Mouse (Mus musculus) neural tube, embryonic 15.5 days (tissue): ENCODE measurements at regions not wholly inside any gene's neighbourhood (a gene's known extent, or its start where the extent isn't known, plus 50 kb on each side); places are given as distances from the start of the nearest gene placed in this dataset.

Source experiments
- ATAC-seq: fragments of 200-750 bp; cut with Nextera tagmentation; 2 replicates; pipeline ENCODE4 v1.8.0; 2017; ENCODE audit warnings: mild to moderate bottlenecking, moderate TSS enrichment, moderate library complexity; ENCODE audit not compliant: low FRiP score
- H3K27ac ChIP-seq: fragments of 300-500 bp; sonication (generic); replicated peaks from 2 replicates; pipeline ENCODE4 v1.5.1; 2015; ENCODE audit warnings: mild to moderate bottlenecking, inconsistent platforms
- H3K27me3 ChIP-seq: fragments of 300-500 bp; sonication (generic); replicated peaks from 2 replicates; pipeline ENCODE4 v1.6.1; 2015; ENCODE audit warnings: inconsistent platforms
- H3K36me3 ChIP-seq: fragments of 300-500 bp; sonication (generic); 2 replicates; pipeline ENCODE4 v1.6.1; 2015; ENCODE audit warnings: inconsistent platforms
- H3K4me1 ChIP-seq: fragments of 300-500 bp; sonication (generic); 2 replicates; pipeline ENCODE4 v1.6.1; 2015; ENCODE audit warnings: inconsistent platforms
- H3K4me2 ChIP-seq: fragments of 300-500 bp; sonication (generic); 2 replicates; pipeline ENCODE4 v1.6.1; 2015; ENCODE audit warnings: inconsistent platforms, mild to moderate bottlenecking, moderate library complexity
- H3K4me3 ChIP-seq: fragments of 300-500 bp; sonication (generic); replicated peaks from 2 replicates; pipeline ENCODE4 v1.5.1; 2015; ENCODE audit warnings: mild to moderate bottlenecking, inconsistent platforms
- H3K9ac ChIP-seq: fragments of 300-500 bp; sonication (generic); replicated peaks from 2 replicates; pipeline ENCODE4 v1.6.1; 2015; ENCODE audit warnings: mild to moderate bottlenecking, inconsistent platforms
- H3K9me3 ChIP-seq: fragments of 300-500 bp; sonication (generic); replicated peaks from 2 replicates; pipeline ENCODE4 v1.6.1; 2016; ENCODE audit warnings: inconsistent platforms
- WGBS: fragments of 180-500 bp; shearing (Covaris S2); methylation state at CpG from one replicate; pipeline ENCODE4 v1.1.7; 2015; ENCODE audit warnings: mixed read lengths; 5-methylcytosine and 5-hydroxymethylcytosine counted together

DNA sequence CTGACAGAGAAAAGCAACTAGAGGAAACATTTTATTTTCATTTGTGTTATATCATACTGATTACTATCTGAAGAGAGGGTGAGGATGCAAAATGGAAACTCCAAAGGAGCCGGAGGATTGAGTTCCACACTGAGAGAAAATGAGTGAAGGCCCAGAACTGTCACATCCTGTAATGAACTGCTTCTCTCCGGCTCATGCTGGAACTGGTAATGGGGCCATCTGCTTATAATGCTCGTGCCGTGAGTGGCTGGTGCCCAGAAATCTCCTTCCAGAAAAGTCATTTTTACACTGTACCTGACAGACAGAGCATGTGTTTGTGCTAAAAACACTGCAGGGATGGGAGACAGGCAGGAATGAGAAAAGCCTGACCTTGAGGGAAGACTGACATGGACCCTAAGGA lies 483.5 kb upstream of the Pkdcc start:
- Histone ChIP-seq H3K9ac (no peak overlapping the region), H3K4me1 (no peaks in the 10 kb centered on the region), H3K9me3 (no peaks in the 10 kb centered on the region), H3K36me3 (no peaks in the 10 kb centered on the region), H3K4me3 (no peak overlapping the region), H3K27me3 (no peaks in the 10 kb centered on the region), H3K4me2 (no peak overlapping the region), H3K27ac (no peak overlapping the region)
- WGBS = 64% methylated on average over 4 of the region's 4 CpGs
- ATAC-seq = no peak

DNA sequence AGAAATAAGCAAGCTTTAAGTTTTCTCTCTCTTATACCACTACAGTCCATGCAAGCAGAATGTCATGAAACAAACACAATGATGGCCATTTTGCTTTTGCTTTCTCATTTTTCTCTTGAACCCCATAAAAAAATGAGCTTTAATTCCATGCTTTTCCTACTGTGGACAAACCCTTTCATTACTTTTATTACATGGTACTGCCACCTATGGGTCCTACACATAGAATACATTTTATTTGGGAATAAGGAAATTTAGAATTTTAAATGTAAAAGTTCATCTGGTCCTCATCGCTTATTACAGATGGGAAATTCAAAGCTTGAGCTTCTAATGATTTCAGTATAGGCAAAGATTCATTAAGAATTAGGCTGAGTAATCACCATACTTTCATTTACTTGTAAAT lies 472.6 kb upstream of the Pkdcc start:
- H3K9ac ChIP-seq = no peak overlapping the region
- no peaks in the 10 kb centered on the region for H3K27me3 ChIP-seq
- no peaks in the 10 kb centered on the region for H3K9me3 ChIP-seq
- WGBS = 98% methylated on average over 1 of the region's 1 CpGs
- no peak overlapping the region for H3K4me3 ChIP-seq
- no peak for ATAC-seq
- no peaks in the 10 kb centered on the region for H3K4me1 ChIP-seq
- H3K4me2 ChIP-seq = no peak overlapping the region
- H3K36me3 ChIP-seq = no peaks in the 10 kb centered on the region
- no peak overlapping the region for H3K27ac ChIP-seq

DNA sequence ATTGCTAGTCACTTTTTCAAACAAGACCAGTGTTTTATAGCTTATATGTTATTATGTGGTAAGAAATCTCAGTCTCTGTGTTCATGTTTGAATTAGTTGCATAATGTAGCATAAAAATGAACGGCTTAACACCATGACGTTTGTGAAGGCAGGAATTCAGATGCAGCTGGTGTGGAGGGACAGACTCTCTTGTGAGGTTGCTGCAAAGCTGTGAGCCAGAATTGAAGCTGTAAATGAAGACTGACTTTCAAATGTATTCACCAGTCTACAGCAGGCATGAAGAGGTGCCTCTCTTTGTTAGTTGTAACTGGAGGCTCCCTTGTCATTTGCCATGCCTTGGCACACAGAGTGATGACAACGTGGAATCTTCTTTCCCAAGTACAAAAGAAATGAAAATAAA lies 457.7 kb upstream of the Pkdcc start:
- Histone ChIP-seq H3K27me3 (no peaks in the 10 kb centered on the region), H3K9me3 (no peaks in the 10 kb centered on the region), H3K4me1 (no peaks in the 10 kb centered on the region), H3K4me2 (no peak overlapping the region), H3K9ac (no peak overlapping the region), H3K36me3 (no peaks in the 10 kb centered on the region), H3K4me3 (no peak overlapping the region), H3K27ac (no peak overlapping the region)
- 58% methylated on average over 3 of the region's 3 CpGs for WGBS
- ATAC-seq = no peak

DNA sequence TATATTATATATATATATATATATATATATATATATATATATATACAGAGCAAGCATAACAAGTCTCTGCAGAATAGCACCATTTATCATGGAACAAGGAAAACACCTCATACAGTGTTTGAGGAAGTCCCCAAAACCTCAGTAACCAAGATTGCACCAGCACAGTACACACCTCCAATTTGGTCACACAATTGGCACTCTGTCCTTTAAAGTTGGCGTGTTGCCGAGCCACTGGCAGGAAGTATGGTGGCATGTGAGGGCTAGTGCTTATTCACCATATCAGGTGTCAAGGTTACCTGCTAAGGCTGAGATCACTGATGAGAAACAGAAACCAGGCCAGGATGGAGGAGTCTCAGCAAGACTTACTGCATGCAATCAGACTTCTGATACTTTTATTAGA lies 436.0 kb upstream of the Pkdcc start:
- Histone ChIP-seq H3K9me3 (no peaks in the 10 kb centered on the region), H3K4me1 (no peaks in the 10 kb centered on the region), H3K4me3 (no peak overlapping the region), H3K9ac (no peak overlapping the region), H3K27ac (no peak overlapping the region), H3K36me3 (no peaks in the 10 kb centered on the region), H3K4me2 (no peak overlapping the region), H3K27me3 (no peaks in the 10 kb centered on the region)
- 90% methylated on average over 2 of the region's 2 CpGs for WGBS
- no peak for ATAC-seq

DNA sequence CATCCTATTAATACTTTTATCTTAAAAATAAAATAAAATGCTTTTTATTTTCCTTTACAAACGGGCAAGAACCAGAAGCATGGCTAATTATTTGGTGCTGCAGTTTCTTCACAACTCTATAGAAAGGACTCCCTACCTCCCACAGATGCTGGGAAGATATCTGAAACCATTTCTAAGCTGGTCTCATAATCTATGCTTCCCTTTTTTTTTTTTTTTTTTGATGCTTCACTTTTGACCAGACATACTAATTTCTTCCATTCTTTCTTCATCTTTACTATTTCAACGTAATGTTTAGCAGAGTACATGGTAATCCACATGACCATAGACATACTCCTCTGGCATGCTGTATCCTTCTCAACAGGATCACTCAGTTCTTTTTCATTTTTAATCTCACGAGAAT lies 393.0 kb upstream of the Pkdcc start:
- H3K9me3 ChIP-seq = no peaks in the 10 kb centered on the region
- no peak for ATAC-seq
- H3K9ac ChIP-seq = no peak overlapping the region
- H3K4me2 ChIP-seq = no peak overlapping the region
- WGBS = 78% methylated on average over 3 of the region's 3 CpGs
- H3K27me3 ChIP-seq = no peaks in the 10 kb centered on the region
- no peak overlapping the region for H3K4me3 ChIP-seq
- H3K27ac ChIP-seq = no peak overlapping the region
- H3K36me3 ChIP-seq = no peaks in the 10 kb centered on the region
- H3K4me1 ChIP-seq = no peaks in the 10 kb centered on the region

DNA sequence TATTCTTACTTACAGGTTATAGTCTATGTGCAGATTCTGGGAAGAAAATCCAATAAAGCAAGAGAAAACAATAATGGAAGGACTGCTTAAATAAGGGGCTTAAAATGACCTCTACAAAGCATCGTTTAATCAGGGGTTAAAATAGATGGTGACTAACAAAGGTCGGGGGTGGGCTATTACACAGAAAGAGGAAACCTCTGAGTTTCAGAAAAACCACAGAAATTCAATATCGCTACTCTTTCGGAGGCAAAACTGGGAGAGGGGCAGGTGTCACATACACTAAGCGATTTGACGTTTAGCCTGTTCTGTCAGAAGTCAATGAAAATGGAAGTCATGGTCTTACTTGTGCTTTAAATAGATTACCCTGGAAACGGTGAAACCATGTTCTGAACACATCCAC lies 391.0 kb upstream of the Pkdcc start:
- 83% methylated on average over 7 of the region's 7 CpGs for WGBS
- no peak overlapping the region for H3K9ac ChIP-seq
- no peak overlapping the region for H3K27ac ChIP-seq
- H3K4me1 ChIP-seq = no peaks in the 10 kb centered on the region
- ATAC-seq = no peak
- H3K36me3 ChIP-seq = no peaks in the 10 kb centered on the region
- H3K4me2 ChIP-seq = no peak overlapping the region
- no peaks in the 10 kb centered on the region for H3K9me3 ChIP-seq
- no peak overlapping the region for H3K4me3 ChIP-seq
- no peaks in the 10 kb centered on the region for H3K27me3 ChIP-seq

DNA sequence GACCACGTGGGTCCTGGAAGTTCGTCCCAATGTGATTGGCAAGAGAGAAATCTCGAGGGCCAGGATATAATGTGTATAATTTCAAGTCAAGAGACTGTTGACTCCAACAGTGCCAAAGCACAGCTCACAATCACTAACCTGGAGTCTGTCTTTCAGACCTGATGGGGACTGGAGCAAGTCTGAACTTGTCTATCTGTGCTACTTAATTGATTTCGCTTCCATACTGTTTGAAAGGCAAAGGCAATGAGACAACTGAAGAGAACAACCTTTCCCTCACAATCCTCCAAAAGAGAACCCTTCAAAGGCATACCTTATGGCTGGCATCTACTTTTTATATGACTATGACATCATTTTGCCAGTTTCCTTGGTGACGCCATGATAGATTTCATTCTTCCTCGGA lies 390.5 kb upstream of the Pkdcc start:
- H3K4me3 ChIP-seq = no peak overlapping the region
- no peaks in the 10 kb centered on the region for H3K36me3 ChIP-seq
- H3K4me1 ChIP-seq = no peaks in the 10 kb centered on the region
- no peak for ATAC-seq
- no peaks in the 10 kb centered on the region for H3K9me3 ChIP-seq
- no peak overlapping the region for H3K9ac ChIP-seq
- no peaks in the 10 kb centered on the region for H3K27me3 ChIP-seq
- WGBS = 92% methylated on average over 6 of the region's 6 CpGs
- no peak overlapping the region for H3K27ac ChIP-seq
- no peak overlapping the region for H3K4me2 ChIP-seq

DNA sequence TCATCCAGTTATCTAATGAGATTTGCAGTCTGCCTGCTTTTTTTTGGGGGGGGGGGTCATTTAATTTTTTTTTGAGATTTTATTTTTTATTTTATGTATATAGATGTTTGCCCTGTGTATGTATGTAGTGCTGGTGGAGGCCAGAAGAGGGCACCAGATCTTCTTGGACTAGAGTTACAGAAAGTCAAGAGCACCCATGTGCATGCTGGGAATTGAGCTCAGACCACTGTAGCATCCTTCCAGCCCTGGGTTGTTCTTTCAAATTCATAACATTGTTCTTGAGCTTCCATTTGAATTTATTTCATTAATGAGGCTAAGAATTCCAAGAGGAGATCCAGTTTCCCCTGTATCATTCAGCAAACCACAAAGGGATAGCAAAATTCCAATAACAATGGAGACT lies 387.9 kb upstream of the Pkdcc start:
- no peaks in the 10 kb centered on the region for H3K36me3 ChIP-seq
- no peaks in the 10 kb centered on the region for H3K4me1 ChIP-seq
- H3K9me3 ChIP-seq = no peaks in the 10 kb centered on the region
- no peak for ATAC-seq
- H3K4me2 ChIP-seq = no peak overlapping the region
- no peak overlapping the region for H3K4me3 ChIP-seq
- no peaks in the 10 kb centered on the region for H3K27me3 ChIP-seq
- no peak overlapping the region for H3K27ac ChIP-seq
- H3K9ac ChIP-seq = no peak overlapping the region

DNA sequence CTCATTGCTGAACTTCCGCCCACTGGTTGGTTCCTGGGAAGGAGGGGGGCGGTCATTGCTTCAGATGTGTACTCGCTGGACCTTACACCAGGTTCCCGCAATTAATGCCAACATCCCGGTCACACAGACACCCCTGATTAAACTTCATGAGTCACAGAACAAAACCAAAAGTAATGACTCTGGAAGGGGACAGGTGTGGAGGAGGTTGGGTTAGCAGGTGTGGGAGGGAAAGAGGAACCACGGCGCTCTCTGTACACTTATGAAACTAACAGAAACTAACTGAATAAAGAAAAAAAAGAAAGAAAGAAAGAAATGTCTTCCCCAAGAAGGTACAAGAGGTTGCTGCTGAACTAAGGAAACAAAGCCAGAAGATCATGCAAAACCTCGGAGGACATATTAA lies 387.3 kb upstream of the Pkdcc start:
- Histone ChIP-seq H3K4me2 (no peak overlapping the region), H3K36me3 (no peaks in the 10 kb centered on the region), H3K9ac (no peak overlapping the region), H3K4me1 (no peaks in the 10 kb centered on the region), H3K27me3 (no peaks in the 10 kb centered on the region), H3K9me3 (no peaks in the 10 kb centered on the region), H3K4me3 (no peak overlapping the region), H3K27ac (no peak overlapping the region)
- ATAC-seq = no peak
- 94% methylated on average over 8 of the region's 8 CpGs for WGBS

DNA sequence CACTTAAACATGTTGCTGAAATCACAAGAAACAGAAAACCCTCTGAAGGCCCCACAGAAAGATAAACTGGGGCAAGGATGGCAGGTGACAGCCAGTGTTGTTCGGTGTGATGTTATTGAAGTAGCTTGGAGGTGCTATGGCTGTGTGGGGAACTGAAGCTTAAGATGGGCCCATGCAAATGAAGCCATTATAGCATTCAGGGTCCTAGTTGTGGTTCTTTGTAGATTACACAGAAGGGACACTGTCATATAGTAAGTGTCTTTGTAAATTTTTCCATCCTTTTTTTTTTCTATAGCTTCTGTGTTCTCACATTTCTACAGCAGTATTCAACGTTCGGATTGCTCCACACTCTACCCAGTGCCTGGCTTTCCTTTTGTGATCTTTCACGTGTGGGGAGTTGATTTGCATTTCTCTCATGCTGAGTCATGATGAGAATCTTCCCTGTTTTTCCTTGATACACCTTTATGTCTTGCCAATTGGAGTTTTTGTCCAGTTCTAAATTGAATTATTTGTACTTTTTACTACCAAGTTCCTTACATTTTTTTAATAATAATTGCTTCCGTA lies 386.6 kb upstream of the Pkdcc start:
- Histone ChIP-seq H3K27ac (no peak overlapping the region), H3K9me3 (no peaks in the 10 kb centered on the region), H3K4me3 (no peak overlapping the region), H3K4me2 (no peak overlapping the region), H3K4me1 (no peaks in the 10 kb centered on the region), H3K27me3 (no peaks in the 10 kb centered on the region), H3K9ac (no peak overlapping the region), H3K36me3 (no peaks in the 10 kb centered on the region)
- 82% methylated on average over 5 of the region's 5 CpGs for WGBS
- ATAC-seq = no peak

DNA sequence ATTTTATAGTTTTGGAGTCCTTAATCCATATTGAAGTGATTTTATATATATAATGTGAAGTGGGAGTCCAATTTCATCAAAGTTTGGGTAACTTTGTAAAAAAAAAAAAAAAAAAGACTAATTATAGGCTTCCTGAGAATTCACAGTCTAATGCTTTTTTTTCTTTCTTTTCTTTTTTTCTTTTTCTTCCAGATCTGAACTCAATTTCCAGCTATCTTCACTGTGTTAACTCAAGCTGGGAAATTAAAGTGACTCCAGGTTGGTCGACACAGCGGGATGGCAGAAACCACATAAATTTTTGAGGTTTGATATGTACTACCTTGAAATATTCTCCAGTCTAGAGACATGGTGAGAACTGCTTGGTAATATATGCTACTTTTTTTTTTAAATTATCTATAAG lies 385.7 kb upstream of the Pkdcc start:
- no peak overlapping the region for H3K4me3 ChIP-seq
- WGBS = 98% methylated on average over 2 of the region's 2 CpGs
- H3K4me1 ChIP-seq = no peaks in the 10 kb centered on the region
- no peak overlapping the region for H3K4me2 ChIP-seq
- H3K27me3 ChIP-seq = no peaks in the 10 kb centered on the region
- ATAC-seq = no peak
- H3K9me3 ChIP-seq = no peaks in the 10 kb centered on the region
- H3K9ac ChIP-seq = no peak overlapping the region
- H3K36me3 ChIP-seq = no peaks in the 10 kb centered on the region
- no peak overlapping the region for H3K27ac ChIP-seq

DNA sequence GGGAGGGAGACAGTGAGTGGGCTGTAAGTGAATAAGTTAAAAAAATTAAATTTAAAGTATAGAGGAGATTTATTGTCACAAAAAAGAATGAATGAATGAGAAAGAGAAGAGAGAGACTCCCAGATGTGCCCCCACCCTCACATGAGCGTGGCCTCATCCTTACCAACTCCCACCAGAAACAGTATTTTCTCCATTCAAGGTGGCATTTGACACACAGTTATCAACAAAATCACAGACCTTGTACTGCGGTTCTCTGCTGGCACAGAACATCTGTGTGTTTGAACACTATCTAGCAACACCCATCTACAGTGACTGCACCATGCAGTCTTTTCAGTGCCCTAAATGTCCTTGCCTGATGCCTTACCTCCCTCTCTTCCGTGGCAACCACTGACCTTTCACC lies 380.9 kb upstream of the Pkdcc start:
- no peak overlapping the region for H3K27ac ChIP-seq
- no peaks in the 10 kb centered on the region for H3K9me3 ChIP-seq
- ATAC-seq = no peak
- no peaks in the 10 kb centered on the region for H3K27me3 ChIP-seq
- H3K4me2 ChIP-seq = no peak overlapping the region
- no peak overlapping the region for H3K4me3 ChIP-seq
- H3K4me1 ChIP-seq = no peaks in the 10 kb centered on the region
- no peaks in the 10 kb centered on the region for H3K36me3 ChIP-seq
- H3K9ac ChIP-seq = no peak overlapping the region
- WGBS = 82% methylated on average over 3 of the region's 3 CpGs

DNA sequence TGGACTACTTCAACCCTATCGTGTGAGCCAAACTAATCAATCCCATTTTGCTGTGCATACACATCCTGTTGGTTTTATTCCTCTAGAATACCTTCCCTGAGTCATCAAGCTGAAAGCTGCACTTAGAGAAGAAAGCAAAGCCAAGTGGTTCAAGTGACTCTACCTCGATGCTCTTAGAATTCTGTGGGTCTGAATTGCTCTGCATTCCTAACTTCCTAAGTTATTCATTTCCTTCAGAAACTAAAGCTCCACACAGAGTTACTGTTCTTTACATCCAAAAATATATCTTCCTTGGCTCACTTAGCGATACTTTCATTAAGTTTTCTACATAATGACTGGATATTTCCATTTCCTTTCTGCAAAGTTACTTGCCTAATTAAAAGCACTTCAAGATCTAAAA lies 379.0 kb upstream of the Pkdcc start:
- Histone ChIP-seq H3K27ac (no peak overlapping the region), H3K4me2 (no peak overlapping the region), H3K4me3 (no peak overlapping the region), H3K4me1 (no peaks in the 10 kb centered on the region), H3K36me3 (no peaks in the 10 kb centered on the region), H3K9ac (no peak overlapping the region), H3K27me3 (no peaks in the 10 kb centered on the region), H3K9me3 (no peaks in the 10 kb centered on the region)
- ATAC-seq = no peak
- WGBS = 88% methylated on average over 3 of the region's 3 CpGs
